Mouse (Mus musculus) megakaryocyte-erythroid progenitor cell, adult 5-6 weeks (primary cell): ENCODE results near the gene Pramel3. TPM values are rescaled to one million over a fixed set of nuclear protein-coding genes. Genes with fewer than 3 reads are reported as not detected.
"Not testable (repeated sequence)": the region's sequence is repeated elsewhere in the genome, so short reads cannot be mapped to it uniquely, and the experiment has no call there.

Experiments used
- ATAC-seq: replicated peaks from 2 replicates; pipeline ENCODE4 v1.8.0; 2016; ENCODE audit warnings: mild to moderate bottlenecking, inconsistent platforms; ENCODE audit not compliant: severe bottlenecking, poor library complexity, low FRiP score, low TSS enrichment
- total RNA-seq, 2 experiments: library from RNA; stranded (forward) in 1 of 2; stranded (reverse) in 1 of 2; fragments of 200-1000, 215-1000 nt in 1 of 2; fragments of >200 nt in 1 of 2; fragmentation: Nextera tagmentation in 1 of 2; gene quantifications; 2 replicates each; pipeline ENCODE4 v1.2.3; 2014 to 2017

Gene Pramel3
- total RNA-seq (2014; fragmentation: Nextera tagmentation) (not detected in 2 replicates), total RNA-seq (2017) (not detected in 2 replicates)

GRCm38 (mm10) chrX:135302007-135302406 is at the start of gene Pramel3:
Gene Pramel3, plus strand, starts transcription at chrX:135302307.
- not testable (repeated sequence) for ATAC-seq

DNA sequence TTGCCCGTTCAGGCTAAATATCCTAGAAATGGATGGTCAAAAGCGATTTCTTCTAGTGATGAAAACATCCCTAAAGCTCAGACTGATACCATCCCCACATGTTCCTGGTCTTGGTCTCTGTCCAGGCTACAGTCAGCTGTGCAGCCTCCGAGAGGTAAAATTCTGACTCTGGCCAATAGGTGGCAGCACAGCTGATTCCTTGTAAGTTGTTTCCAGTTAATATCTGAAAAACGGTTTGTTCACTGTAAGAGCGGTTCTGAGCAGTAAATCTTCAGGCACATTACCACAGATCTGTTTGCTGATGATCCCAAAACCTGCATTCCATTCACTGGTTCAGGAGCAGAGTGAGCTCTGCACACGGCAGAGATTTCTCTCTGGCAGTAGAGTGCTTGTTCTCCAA is 58.6 kb downstream of the Pramel3 start:
- ATAC-seq = not testable (repeated sequence)

- not testable (repeated sequence) for ATAC-seq
Measured at GRCm38 (mm10) chrX:135361943-135362342, 59.8 kb downstream of the Pramel3 start.

Other genes with a start within 250 kb of the Pramel3 start
- gene Gm15023, start 124.7 kb upstream of the Pramel3 start, total RNA-seq (2014; fragmentation: Nextera tagmentation) = not detected in 2 replicates
- gene Gm15023, start 124.7 kb upstream of the Pramel3 start, total RNA-seq (2017) = not detected in 2 replicates
- gene Tceal6, start 91.6 kb upstream of the Pramel3 start, total RNA-seq (2014; fragmentation: Nextera tagmentation) = not detected in 2 replicates
- gene Tceal6, start 91.6 kb upstream of the Pramel3 start, total RNA-seq (2017) = not detected in 2 replicates
- not detected in 2 replicates for gene Gm5128, start 71.0 kb downstream of the Pramel3 start, total RNA-seq (2014; fragmentation: Nextera tagmentation)
- gene Gm5128, start 71.0 kb downstream of the Pramel3 start, total RNA-seq (2017) = not detected in 2 replicates
- not detected in 2 replicates for gene Gm7903, start 131.5 kb downstream of the Pramel3 start, total RNA-seq (2014; fragmentation: Nextera tagmentation)
- 0.11 TPM in 1 of 2 replicates, not detected in the other for gene Gm7903, start 131.5 kb downstream of the Pramel3 start, total RNA-seq (2017)
- not detected in 2 replicates for gene AV320801, start 192.3 kb downstream of the Pramel3 start, total RNA-seq (2014; fragmentation: Nextera tagmentation)
- gene AV320801, start 192.3 kb downstream of the Pramel3 start, total RNA-seq (2017) = not detected in 2 replicates